In genomic region chr10:18861418-18861817, GRCm38 (mm10) we compare ENCODE assay signal across 21 mouse cellular contexts. TPM values are rescaled to one million over a fixed set of nuclear protein-coding genes. Genes with fewer than 3 reads are reported as not detected.
"Had no signal": no experiment of that assay in that cellular context is flagged by ENCODE, and none has a peak within 500 bp of the region (broad histone marks: within the 10 kb centered on the region; RNA-seq: fewer than 3 reads in every experiment).

No protein-coding gene starts in this region.

- H3K27ac ChIP-seq: layer of hippocampus, adult 2 months; liver, embryonic 14.5 days; macrophage; midbrain, embryonic 12.5 days; midbrain, embryonic 15.5 days; neural tube, embryonic 13.5 days; stomach, embryonic 15.5 days had no signal

- H3K4me2 ChIP-seq: liver, embryonic 11.5 days; lung, embryonic 14.5 days; midbrain, embryonic 12.5 days; midbrain, embryonic 15.5 days; neural tube, embryonic 13.5 days; stomach, embryonic 15.5 days had no signal

- H3K4me1 ChIP-seq: midbrain, embryonic 15.5 days; neural tube, embryonic 13.5 days had no signal

- H3K9me3 ChIP-seq: midbrain, embryonic 12.5 days; midbrain, embryonic 15.5 days; neural tube, embryonic 13.5 days; stomach, embryonic 15.5 days had no signal

- H3K27me3 ChIP-seq: midbrain, embryonic 12.5 days; midbrain, embryonic 15.5 days; neural tube, embryonic 13.5 days; stomach, embryonic 15.5 days had no signal

- H3K9ac ChIP-seq: liver, embryonic 14.5 days; liver, postnatal 0 days; lung, embryonic 14.5 days; midbrain, embryonic 12.5 days; midbrain, embryonic 15.5 days; neural tube, embryonic 13.5 days; stomach, embryonic 15.5 days had no signal

- H3K36me3 ChIP-seq: midbrain, embryonic 12.5 days; midbrain, embryonic 15.5 days; neural tube, embryonic 13.5 days; stomach, embryonic 15.5 days had no signal

- ATAC-seq: liver, postnatal 0 days; lung, postnatal 0 days; midbrain, embryonic 15.5 days had no signal

- DNase-seq: kidney, adult 18-20 months; kidney, adult 9 months; kidney, postnatal 14 days; layer of hippocampus, adult 9-11 months; liver, postnatal 0 days; lung, embryonic 14.5 days; right cerebral cortex, adult 18-20 months; right cerebral cortex, postnatal 14 days; spleen, adult 18-20 months; thymus, adult 2 months; thymus, postnatal 14 days; thymus, postnatal 4 days had no signal

- H3K4me3 ChIP-seq: layer of hippocampus, adult 2 months; midbrain, embryonic 12.5 days; midbrain, embryonic 15.5 days; neural tube, embryonic 13.5 days; stomach, embryonic 15.5 days had no signal

RNA-seq across cellular contexts. Expression of gene Perp, which starts 16.6 kb away (rescaled TPM):
- polyA plus RNA-seq: macrophage had no signal
